Mouse (Mus musculus): ENCODE data around the gene Rasal2.

- TF ChIP-seq TAL1 (IDR thresholded peaks at IDR 0.05; ENCODE audit: low read length) (no peak), GATA1 (IDR thresholded peaks at IDR 0.05; ENCODE audit: low read length) (no peak)
Measured at GRCm38 (mm10) chr1:157101122-157101865, 311.1 kb downstream of the Rasal2 start.

Data from erythroblast, embryonic 14.5 days (primary cell).